Mouse (Mus musculus): Measurements from ENCODE around the gene Crmp1. TPM values are rescaled to one million over a fixed set of nuclear protein-coding genes. Genes with fewer than 3 reads are reported as not detected.

Crmp1 gene
- total and polyA plus RNA-seq, 3 experiments, result 3.3 to 19.6 (median 10.5) TPM

DNA sequence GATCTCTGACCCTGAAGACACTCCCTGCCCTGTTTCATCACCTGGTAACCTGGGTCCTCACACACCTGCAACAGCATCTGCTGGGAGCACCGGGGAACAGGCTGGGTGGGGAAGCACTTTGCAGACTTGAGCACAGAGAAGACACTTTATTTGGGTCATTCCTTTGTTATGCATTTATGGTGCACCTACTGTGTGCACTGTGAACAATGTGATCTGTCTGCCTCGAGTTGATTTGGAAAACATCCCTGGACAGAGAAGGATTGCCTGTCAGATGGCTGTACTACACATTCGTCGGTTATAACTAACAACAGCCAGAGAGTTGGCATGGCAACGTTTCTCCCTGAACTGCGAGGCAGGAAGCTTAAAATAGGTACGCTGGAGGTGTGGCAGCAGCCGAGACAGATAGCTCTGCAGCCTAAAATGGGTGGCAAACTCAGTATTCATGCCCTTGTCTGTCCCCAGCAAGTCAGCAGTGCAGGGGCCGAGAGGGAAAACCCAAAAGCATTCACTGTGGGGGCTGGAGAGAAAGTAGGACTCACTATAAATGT, 8.7 kb upstream of the Crmp1 start:
- no peaks in the 10 kb centered on the region for H3K79me2 ChIP-seq (replicated peaks; ENCODE audit: control insufficient read depth, extremely low read depth, insufficient read depth, poor library complexity, severe bottlenecking)
- no peak overlapping the region for H3K4me3 ChIP-seq (replicated peaks in 1 of 3; ENCODE audit: low read depth in 2 of 3, low read length in 2 of 3, poor library complexity in 1 of 3)
- no peak for DNase-seq (ENCODE audit: extremely low read depth)
- no peaks in the 10 kb centered on the region for H3K36me3 ChIP-seq (replicated peaks in 1 of 2; ENCODE audit: control insufficient read depth in 1 of 2, insufficient read depth in 1 of 2, low read length in 1 of 2)
- in situ Hi-C loops (cut with MboI; ENCODE audit: low pct_ligation_motif_present, low pct_unique_long_range_greater_than_20kb, low sequenced_read_pairs) (no loop called here), dilution Hi-C loops (cut with MboI; ENCODE audit: extremely low pct_ligation_motif_present, extremely low pct_unique_long_range_greater_than_20kb, low sequenced_read_pairs) (no loop called here)
- H3K4me1 ChIP-seq (ENCODE audit: control insufficient read depth in 1 of 2, insufficient read depth in 2 of 2), result peaks cover under 1 to 16% of the 10 kb centered on the region in 2 experiments
- no peaks in the 10 kb centered on the region for H3K9me3 ChIP-seq (replicated peaks; ENCODE audit: low read length)
- no peak overlapping the region for H3K27ac ChIP-seq (ENCODE audit: insufficient read depth, low read depth)
- no peak overlapping the region for H3K9ac ChIP-seq (ENCODE audit: insufficient read depth, low read depth)
- peaks cover 68% of the 10 kb centered on the region for H3K27me3 ChIP-seq (replicated peaks)
- no peak overlapping the region for H3K4me2 ChIP-seq (ENCODE audit: insufficient read depth, low read depth, poor library complexity, severe bottlenecking)
- no peak for TF ChIP-seq ZNF384 (IDR thresholded peaks at IDR 0.05; ENCODE audit: low read depth, low read length)
- TF ChIP-seq MAX (IDR thresholded peaks at IDR 0.05; ENCODE audit: low read length), result no peak
- no peak for TF ChIP-seq BHLHE40 (IDR thresholded peaks at IDR 0.05; ENCODE audit: low read depth, low read length)
- no peak for TF ChIP-seq MAZ (IDR thresholded peaks at IDR 0.05; ENCODE audit: low read depth, low read length)
- no peak for TF ChIP-seq POLR2AphosphoS2 (IDR thresholded peaks at IDR 0.05; ENCODE audit: low read depth, low read length)
- no peak for TF ChIP-seq ELF1 (IDR thresholded peaks at IDR 0.05; ENCODE audit: low read depth, low read length)
- TF ChIP-seq USF1 (IDR thresholded peaks at IDR 0.05; ENCODE audit: low read depth, low read length), result no peak
- no peak for TF ChIP-seq UBTF (IDR thresholded peaks at IDR 0.05; ENCODE audit: low read depth, low read length)
- TF ChIP-seq NELFE (IDR thresholded peaks at IDR 0.05; ENCODE audit: low read depth, low read length), result no peak
- no peak for TF ChIP-seq CHD2 (IDR thresholded peaks at IDR 0.05; ENCODE audit: low read length)
- TF ChIP-seq CHD1 (IDR thresholded peaks at IDR 0.05; ENCODE audit: low read depth, low read length), result no peak
- no peak for TF ChIP-seq ZMIZ1 (IDR thresholded peaks at IDR 0.05; ENCODE audit: low read depth, low read length)
- no peak for TF ChIP-seq EP300 (IDR thresholded peaks at IDR 0.05; ENCODE audit: low read length)
- TF ChIP-seq USF2 (conservative IDR thresholded peaks at IDR 0.05; ENCODE audit: low read depth, low read length), result no peak
- TF ChIP-seq TCF12 (IDR thresholded peaks at IDR 0.05; ENCODE audit: low read depth, low read length), result no peak
- TF ChIP-seq E2F4 (IDR thresholded peaks at IDR 0.05; ENCODE audit: insufficient replicate concordance, low read depth, low read length), result no peak
- TF ChIP-seq MYC (IDR thresholded peaks at IDR 0.05; ENCODE audit: low read depth, low read length), result no peak
- no peak for TF ChIP-seq JUN (IDR thresholded peaks at IDR 0.05; ENCODE audit: insufficient read depth, low read depth, low read length)
- no peak for TF ChIP-seq GABPA (IDR thresholded peaks at IDR 0.05; ENCODE audit: insufficient replicate concordance, low read depth, low read length)
- TF ChIP-seq JUND (conservative IDR thresholded peaks at IDR 0.05; ENCODE audit: low read depth, low read length), result no peak

DNA sequence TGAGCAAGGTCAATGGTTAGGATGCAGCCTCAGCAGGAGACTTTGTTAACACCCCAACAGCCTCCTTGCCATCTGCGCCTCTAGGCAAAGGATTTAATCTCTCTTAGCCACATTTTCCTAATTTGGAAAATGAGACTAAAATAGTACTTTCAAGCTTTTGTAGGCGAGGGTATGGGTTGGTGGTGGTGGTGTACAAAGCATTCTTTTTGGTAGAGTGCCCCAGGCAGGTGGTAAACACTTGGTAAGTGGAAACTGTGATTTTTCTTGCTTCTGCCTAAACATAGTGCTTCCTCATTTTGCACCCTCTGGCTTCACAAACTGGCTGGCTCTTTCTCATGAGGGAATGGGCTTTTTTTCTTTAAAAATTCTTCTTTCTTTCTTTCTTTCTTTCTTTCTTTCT, 3.1 kb upstream of the Crmp1 start:
- H3K27ac ChIP-seq (ENCODE audit: insufficient read depth, low read depth), result no peak overlapping the region

More for the DNA sequence above, 3.1 kb upstream of the Crmp1 start:
- Histone ChIP-seq H3K4me3 (replicated peaks in 1 of 3; ENCODE audit: low read depth in 2 of 3, low read length in 2 of 3, poor library complexity in 1 of 3) (no peak overlapping the region), H3K27me3 (replicated peaks) (peaks cover 26% of the 10 kb centered on the region), H3K4me2 (ENCODE audit: insufficient read depth, low read depth, poor library complexity, severe bottlenecking) (no peak overlapping the region), H3K36me3 (replicated peaks in 1 of 2; ENCODE audit: control insufficient read depth in 1 of 2, insufficient read depth in 1 of 2, low read length in 1 of 2) (no peaks in the 10 kb centered on the region), H3K9me3 (replicated peaks; ENCODE audit: low read length) (peaks cover 10% of the 10 kb centered on the region), H3K79me2 (replicated peaks; ENCODE audit: control insufficient read depth, extremely low read depth, insufficient read depth, poor library complexity, severe bottlenecking) (no peaks in the 10 kb centered on the region), H3K4me1 (ENCODE audit: control insufficient read depth in 1 of 2, insufficient read depth in 2 of 2) (peaks cover 3 to 20% of the 10 kb centered on the region in 2 experiments), H3K9ac (ENCODE audit: insufficient read depth, low read depth) (no peak overlapping the region)
- DNase-seq (ENCODE audit: extremely low read depth), result no peak
- dilution Hi-C loops (cut with MboI; ENCODE audit: extremely low pct_ligation_motif_present, extremely low pct_unique_long_range_greater_than_20kb, low sequenced_read_pairs) (no loop called here), in situ Hi-C loops (cut with MboI; ENCODE audit: low pct_ligation_motif_present, low pct_unique_long_range_greater_than_20kb, low sequenced_read_pairs) (no loop called here)
- TF ChIP-seq E2F4 (IDR thresholded peaks at IDR 0.05; ENCODE audit: insufficient replicate concordance, low read depth, low read length) (no peak), RAD21 (IDR thresholded peaks at IDR 0.05; ENCODE audit: low read depth, low read length) (no peak), ZC3H11A (IDR thresholded peaks at IDR 0.05; ENCODE audit: low read depth, low read length) (no peak), ELF1 (IDR thresholded peaks at IDR 0.05; ENCODE audit: low read depth, low read length) (no peak), USF1 (IDR thresholded peaks at IDR 0.05; ENCODE audit: low read depth, low read length) (no peak), NRF1 (IDR thresholded peaks at IDR 0.05; ENCODE audit: low read depth, low read length) (no peak), USF2 (conservative IDR thresholded peaks at IDR 0.05; ENCODE audit: low read depth, low read length) (no peak), HCFC1 (IDR thresholded peaks at IDR 0.05; ENCODE audit: low read depth, low read length) (no peak), SMC3 (IDR thresholded peaks at IDR 0.05; ENCODE audit: low read depth, low read length) (no peak), CHD1 (IDR thresholded peaks at IDR 0.05; ENCODE audit: low read depth, low read length) (no peak), KAT2A (IDR thresholded peaks at IDR 0.05; ENCODE audit: insufficient replicate concordance, low read length) (no peak), MYC (IDR thresholded peaks at IDR 0.05; ENCODE audit: low read depth, low read length) (no peak), EP300 (IDR thresholded peaks at IDR 0.05; ENCODE audit: low read length) (no peak), POLR2AphosphoS2 (IDR thresholded peaks at IDR 0.05; ENCODE audit: low read depth, low read length) (no peak), MXI1 (IDR thresholded peaks at IDR 0.05; ENCODE audit: low read depth, low read length) (no peak), GABPA (IDR thresholded peaks at IDR 0.05; ENCODE audit: insufficient replicate concordance, low read depth, low read length) (no peak), MAX (IDR thresholded peaks at IDR 0.05; ENCODE audit: low read length) (no peak), BHLHE40 (IDR thresholded peaks at IDR 0.05; ENCODE audit: low read depth, low read length) (no peak), JUN (IDR thresholded peaks at IDR 0.05; ENCODE audit: insufficient read depth, low read depth, low read length) (no peak), ZKSCAN1 (IDR thresholded peaks at IDR 0.05; ENCODE audit: borderline replicate concordance, low read depth, low read length) (no peak)

Measured in CH12.LX (cell line).